Mouse (Mus musculus) lung, adult 2 months (tissue): ENCODE results near the gene Nptx1.

Experiments
- CTCF ChIP-seq: fragments of 200-500 bp; IDR thresholded peaks from 2 replicates; pipeline ENCODE4 v1.5.1; 2011; ENCODE audit warnings: mild to moderate bottlenecking, low read length, control low read depth; ENCODE audit not compliant: insufficient read depth
- POLR2A ChIP-seq: fragments of 200-500 bp; IDR thresholded peaks from 2 replicates; pipeline ENCODE4 v1.6.1; 2011; ENCODE audit warnings: low read depth, mild to moderate bottlenecking, control low read depth, low read length, borderline replicate concordance; ENCODE audit errors: extremely low read depth

- TF ChIP-seq POLR2A (no peak), CTCF (no peak)
These were observed 30.2 kb upstream of the Nptx1 start for GRCm38 (mm10) chr11:119577721-119578120.
